Mouse (Mus musculus): ENCODE measurements around the gene Olfr1134. TPM values are rescaled to one million over a fixed set of nuclear protein-coding genes. Genes with fewer than 3 reads are reported as not detected.

Gene Olfr1134
- total RNA-seq (2023): not detected in 2 replicates

DNA sequence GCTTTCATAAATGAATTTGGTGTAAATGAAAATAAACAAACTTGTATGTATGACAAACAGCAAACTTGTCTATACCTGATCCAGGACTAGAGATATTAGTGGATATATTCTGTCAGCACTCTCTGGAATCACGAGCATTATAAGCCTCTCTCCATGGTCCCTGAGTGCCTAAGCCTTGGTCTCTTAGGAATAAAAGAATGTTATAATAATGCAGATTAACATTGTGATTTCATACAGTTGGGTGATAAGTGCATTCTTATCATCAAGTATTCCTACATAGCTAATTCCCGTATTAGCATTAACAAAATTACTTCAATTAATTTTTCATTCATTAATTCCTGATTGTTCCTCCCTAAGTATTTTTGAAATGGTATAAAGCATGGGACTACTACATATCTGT is at the start of gene Olfr1134:
Gene Olfr1134 (minus strand): TSS at position 101 of the 400 bp plus-strand sequence.

DNA sequence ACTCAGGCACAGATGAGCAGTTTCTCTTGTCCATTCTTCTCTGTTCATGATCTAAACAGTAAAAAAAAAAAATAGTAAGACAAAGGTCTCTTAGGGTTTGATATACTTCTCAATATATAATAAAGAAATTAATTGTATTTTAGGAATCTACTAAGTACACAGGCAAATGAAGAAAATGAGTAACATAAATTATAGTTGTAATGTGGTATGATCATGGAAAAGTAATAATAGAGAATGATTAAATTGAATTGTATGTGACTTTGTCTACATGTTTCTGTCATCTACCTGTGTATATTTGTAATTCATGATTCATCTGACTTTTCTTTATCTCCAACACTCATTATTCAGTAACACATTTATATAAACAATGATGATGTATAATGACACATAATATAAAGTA is 35.6 kb upstream of the Olfr1134 start, which contains the start of gene Olfr1136:
Gene Olfr1136 (minus strand): TSS at position 101 of the 400 bp plus-strand sequence.

DNA sequence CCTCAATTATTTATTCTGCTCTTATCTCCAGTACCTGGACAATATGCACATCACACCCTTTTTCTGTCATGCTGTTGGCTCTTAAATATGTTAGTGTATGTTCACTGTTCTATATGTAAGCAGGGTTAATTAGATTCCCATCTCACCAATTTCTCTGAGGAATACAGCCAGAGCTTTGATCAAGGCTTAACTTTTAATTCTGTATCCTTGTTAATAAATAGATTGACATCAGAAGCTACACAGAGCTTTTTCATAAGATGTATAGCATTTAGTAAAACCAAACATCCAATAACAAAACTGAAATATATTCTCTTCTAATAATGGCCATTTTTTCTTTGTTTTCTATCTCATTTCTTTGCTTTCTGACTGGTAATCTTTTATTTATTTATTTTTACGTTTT is 15.3 kb upstream of the Olfr1134 start, which contains the start of gene Olfr1135:
Gene Olfr1135 (minus strand): TSS at position 101 of the 400 bp plus-strand sequence.

DNA sequence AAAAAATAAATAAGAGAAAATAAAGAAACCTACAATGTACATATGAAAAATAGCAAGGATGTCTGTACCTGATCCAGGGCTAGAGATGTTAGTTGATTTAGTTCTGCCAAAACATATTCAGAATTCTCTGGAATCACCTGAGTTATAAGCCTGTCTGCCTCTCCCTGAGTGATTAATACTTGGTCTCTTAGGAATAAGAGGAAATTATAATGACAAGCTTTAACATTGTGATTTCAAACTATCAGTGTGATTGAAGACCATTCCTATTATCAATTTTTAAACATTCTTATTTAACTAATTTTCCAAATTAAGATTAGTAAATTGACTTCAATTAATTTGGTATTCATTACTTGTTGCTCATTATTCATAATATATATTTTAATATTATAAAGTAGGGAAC is 11.0 kb downstream of the Olfr1134 start, which contains the start of gene Olfr1133:
Gene Olfr1133 (minus strand): TSS at position 101 of the 400 bp plus-strand sequence.

DNA sequence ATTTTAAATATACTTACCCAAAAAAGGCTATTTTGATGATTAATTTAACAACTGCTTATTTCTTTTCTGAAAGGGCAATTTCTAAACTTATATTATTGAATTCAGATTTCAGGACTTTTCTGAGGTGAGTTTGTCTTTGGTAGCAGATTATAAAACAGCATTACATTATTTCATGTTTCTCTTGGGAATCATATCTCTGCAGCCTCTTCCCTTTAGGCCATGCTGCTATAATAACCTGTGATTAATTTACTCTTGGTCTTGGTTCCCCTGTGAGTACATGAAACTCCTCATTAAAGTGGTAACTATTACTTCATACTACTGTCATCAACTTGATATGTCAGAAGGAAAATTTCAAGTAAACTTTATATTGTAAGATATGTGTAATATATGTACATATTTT is 20.8 kb downstream of the Olfr1134 start, which contains the start of gene Olfr1132:
Gene Olfr1132 (minus strand): TSS at position 101 of the 400 bp plus-strand sequence.

DNA sequence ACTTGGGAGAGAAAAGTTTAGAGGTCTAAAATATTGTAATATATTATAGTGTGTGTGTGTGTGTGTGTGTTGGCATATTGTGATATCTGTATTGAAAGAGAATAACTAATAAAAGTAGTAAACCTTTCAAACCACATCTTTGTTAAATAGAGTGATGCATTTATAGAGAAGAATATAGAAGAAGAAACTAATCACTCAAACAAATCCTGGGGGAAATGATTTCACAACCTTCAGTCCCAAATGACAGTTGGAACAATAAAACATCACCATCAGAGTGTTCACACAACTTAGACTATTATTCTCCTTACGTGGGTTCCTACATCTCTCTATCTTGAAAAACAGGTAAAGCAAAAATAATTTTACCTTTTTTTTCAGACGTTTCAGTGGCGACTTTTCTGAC is 31.5 kb downstream of the Olfr1134 start, which contains the start of gene Olfr1131:
Gene Olfr1131 (plus strand): TSS at position 301 of the 400 bp plus-strand sequence.

DNA sequence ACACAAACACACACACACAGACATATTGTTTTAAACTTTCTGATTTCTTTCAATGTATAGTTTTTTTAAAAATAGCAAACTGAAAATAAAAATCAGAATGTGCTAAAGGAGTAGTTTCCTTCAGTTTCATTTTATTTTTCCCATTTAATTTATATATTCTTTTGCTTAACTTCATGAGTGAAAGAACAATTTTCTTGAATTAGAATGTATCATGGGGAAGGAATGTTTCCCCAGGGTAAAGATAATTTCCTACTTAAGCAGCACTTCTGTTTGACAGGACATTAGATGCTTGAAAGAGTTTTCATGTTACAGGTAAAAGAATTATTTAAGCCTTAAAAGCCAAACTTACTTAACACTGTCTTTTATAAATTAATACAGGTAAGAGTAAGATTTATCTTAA is 52.3 kb downstream of the Olfr1134 start, which contains the start of gene Olfr1130:
Gene Olfr1130 (plus strand): TSS at position 301 of the 400 bp plus-strand sequence.

Other genes with a start within 250 kb of the Olfr1134 start
- gene Olfr1123, start 241.8 kb downstream of the Olfr1134 start, total RNA-seq (2023): not detected in 2 replicates
- not detected in 2 replicates for gene Olfr1124, start 228.2 kb downstream of the Olfr1134 start, total RNA-seq (2023)
- gene Olfr1126, start 204.5 kb downstream of the Olfr1134 start, total RNA-seq (2023): not detected in 2 replicates
- gene Pramel7, start 161.4 kb downstream of the Olfr1134 start, total RNA-seq (2023): not detected in 2 replicates
- not detected in 2 replicates for gene Pramel6, start 151.9 kb downstream of the Olfr1134 start, total RNA-seq (2023)
- not detected in 2 replicates for gene Olfr153, start 126.7 kb downstream of the Olfr1134 start, total RNA-seq (2023)
- not detected in 2 replicates for gene Olfr1128, start 112.9 kb downstream of the Olfr1134 start, total RNA-seq (2023)
- not detected in 2 replicates for gene Olfr1129, start 84.6 kb downstream of the Olfr1134 start, total RNA-seq (2023)
- not detected in 2 replicates for gene Olfr1130, start 52.2 kb downstream of the Olfr1134 start, total RNA-seq (2023)
- not detected in 2 replicates for gene Olfr1131, start 31.4 kb downstream of the Olfr1134 start, total RNA-seq (2023)
- gene Olfr1132, start 20.9 kb downstream of the Olfr1134 start, total RNA-seq (2023): not detected in 2 replicates
- gene Olfr1133, start 11.1 kb downstream of the Olfr1134 start, total RNA-seq (2023): not detected in 2 replicates
- not detected in 2 replicates for gene Olfr1135, start 15.2 kb upstream of the Olfr1134 start, total RNA-seq (2023)
- gene Olfr1136, start 35.5 kb upstream of the Olfr1134 start, total RNA-seq (2023): not detected in 2 replicates
- not detected in 2 replicates for gene Olfr1137, start 54.7 kb upstream of the Olfr1134 start, total RNA-seq (2023)
- not detected in 2 replicates for gene Olfr1138, start 81.5 kb upstream of the Olfr1134 start, total RNA-seq (2023)
- gene Olfr1140, start 85.3 kb upstream of the Olfr1134 start, total RNA-seq (2023): not detected in 2 replicates
- gene Olfr1141, start 95.5 kb upstream of the Olfr1134 start, total RNA-seq (2023): not detected in 2 replicates
- gene Olfr152, start 121.0 kb upstream of the Olfr1134 start, total RNA-seq (2023): not detected in 2 replicates
- not detected in 2 replicates for gene Olfr1143, start 142.1 kb upstream of the Olfr1134 start, total RNA-seq (2023)
- not detected in 2 replicates for gene Olfr1145, start 151.4 kb upstream of the Olfr1134 start, total RNA-seq (2023)
- not detected in 2 replicates for gene Olfr1148, start 172.1 kb upstream of the Olfr1134 start, total RNA-seq (2023)
- not detected in 2 replicates for gene Olfr1150-ps1, start 185.5 kb upstream of the Olfr1134 start, total RNA-seq (2023)
- not detected in 2 replicates for gene Olfr1151, start 197.4 kb upstream of the Olfr1134 start, total RNA-seq (2023)
- gene Olfr1152, start 208.0 kb upstream of the Olfr1134 start, total RNA-seq (2023): not detected in 2 replicates
- gene Olfr1153, start 236.5 kb upstream of the Olfr1134 start, total RNA-seq (2023): not detected in 2 replicates
- gene Olfr1154, start 246.7 kb upstream of the Olfr1134 start, total RNA-seq (2023): not detected in 2 replicates

Data from neutrophil, adult 65 days (primary cell).